Mouse (Mus musculus) left cerebral cortex, adult 8-10 months (tissue): Measurements from ENCODE around the gene Men1. TPM values are rescaled to one million over a fixed set of nuclear protein-coding genes. Genes with fewer than 3 reads are reported as not detected.
"Not testable (repeated sequence)": the region's sequence is repeated elsewhere in the genome, so short reads cannot be mapped to it uniquely, and the experiment has no call there.

Experiments used
- DNase-seq, 2 experiments: peaks; one replicate each; pipeline ENCODE4 v3.0.0; 2022; ENCODE audit warnings: low spot score in 2 of 2
- total RNA-seq, 4 experiments: library from RNA; stranded (reverse); gene quantifications; 2 replicates each; pipeline ENCODE4 v1.2.4; 2022

Men1 gene
- total RNA-seq: 10 to 100 TPM; 58.9 to 66.9 (median 62.6) TPM

DNA sequence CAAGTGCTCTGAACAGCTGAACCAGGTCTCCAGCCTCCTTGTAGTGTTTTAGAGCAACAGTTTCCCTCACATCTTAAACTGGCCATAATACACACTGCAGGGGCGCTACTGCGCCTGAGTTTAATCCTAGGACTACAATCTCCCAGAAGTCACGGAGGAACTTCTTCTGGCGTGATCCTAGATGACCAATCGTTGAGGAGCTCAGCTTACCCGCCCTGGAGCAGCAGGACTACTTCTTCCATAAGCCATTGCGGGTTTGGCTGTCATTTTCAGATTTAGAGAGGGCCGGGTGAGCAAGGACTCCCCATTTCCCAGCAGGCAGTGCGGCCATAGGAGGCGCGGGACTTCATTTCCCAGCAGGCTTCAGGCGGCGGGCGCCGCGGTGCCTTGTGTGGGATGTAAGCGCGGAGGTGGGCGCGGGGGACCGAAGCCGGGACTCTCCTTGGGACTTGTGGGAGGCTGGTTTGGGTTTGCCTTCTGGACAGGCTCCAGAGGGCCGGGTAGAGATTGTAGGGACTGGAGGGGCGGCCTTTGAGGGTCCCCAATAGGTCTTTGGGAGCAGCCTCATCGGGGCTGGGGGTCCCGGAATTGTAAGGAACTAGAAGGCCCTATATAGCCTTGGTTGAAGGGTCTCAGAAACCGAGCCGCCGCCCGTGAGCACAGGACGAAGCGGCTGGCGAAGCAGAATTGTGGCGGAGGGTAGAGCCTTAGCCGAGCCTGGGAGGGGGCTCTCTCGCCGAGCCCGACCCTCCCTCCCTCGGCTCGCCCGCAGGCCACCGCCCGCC lies at the start of gene Men1:
Gene Men1, plus strand, starts transcription at position 307 of the 785 bp plus-strand sequence.
- peak; percentile 89 to 97 for DNase-seq

DNA sequence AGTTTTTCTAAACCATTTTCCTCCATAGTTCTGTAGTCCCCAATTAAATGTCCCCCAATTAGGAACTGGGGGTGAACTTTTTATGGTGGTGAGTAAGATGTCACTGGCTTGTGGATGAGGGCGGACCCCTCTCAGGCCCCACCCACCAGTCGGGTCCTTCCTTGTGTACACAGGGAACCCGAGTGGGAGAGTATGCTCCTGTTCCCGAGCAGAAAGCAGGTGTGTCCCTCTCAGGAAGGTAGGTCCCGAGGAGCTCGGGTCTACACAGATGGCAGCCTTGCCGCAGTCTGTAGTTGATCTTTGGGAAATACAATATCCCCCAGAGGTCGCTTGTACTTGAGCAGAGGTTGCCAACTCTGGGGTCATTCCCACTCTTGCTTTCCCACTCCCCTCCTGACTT lies 49.6 kb upstream of the Men1 start:
- DNase-seq: no peak

DNA sequence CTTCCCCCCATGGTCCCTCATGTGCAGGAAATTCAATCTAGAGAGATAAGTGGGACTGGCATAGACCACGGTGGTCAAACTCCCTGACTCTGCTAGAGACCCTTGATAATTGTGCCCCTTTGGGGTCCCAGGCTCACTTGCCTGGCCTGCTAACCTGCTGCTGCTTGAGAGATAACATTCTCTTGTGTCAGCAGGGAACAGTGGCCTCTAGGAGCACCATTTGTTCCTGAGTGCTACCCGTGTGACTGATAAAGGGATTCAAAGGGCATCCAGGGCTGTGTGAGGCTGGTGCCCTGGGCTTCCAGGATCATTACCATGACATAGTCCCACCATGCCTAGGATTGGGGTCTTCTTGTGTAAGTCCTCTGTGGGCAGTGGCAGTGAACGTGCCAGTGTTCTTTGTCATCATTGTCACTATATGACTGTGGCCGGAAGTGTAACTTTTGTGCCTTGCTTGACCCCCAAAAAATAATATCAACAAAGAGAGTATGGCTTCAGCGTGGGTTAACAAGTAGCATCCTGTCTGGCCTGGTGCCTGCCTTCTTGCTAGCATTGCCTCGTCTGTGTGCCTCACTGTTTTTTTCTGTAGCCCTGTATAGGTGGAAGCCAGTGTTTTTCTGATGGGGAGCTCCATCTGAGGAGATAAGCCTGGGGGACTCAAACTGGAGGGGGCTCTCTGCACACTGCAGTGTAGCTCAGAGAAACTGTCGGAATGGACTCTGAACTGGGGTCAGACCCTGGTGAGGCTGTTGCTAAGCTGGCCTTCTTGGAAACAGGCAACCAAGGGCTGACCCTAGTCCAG lies 48.9 kb upstream of the Men1 start:
- DNase-seq: no peak

DNA sequence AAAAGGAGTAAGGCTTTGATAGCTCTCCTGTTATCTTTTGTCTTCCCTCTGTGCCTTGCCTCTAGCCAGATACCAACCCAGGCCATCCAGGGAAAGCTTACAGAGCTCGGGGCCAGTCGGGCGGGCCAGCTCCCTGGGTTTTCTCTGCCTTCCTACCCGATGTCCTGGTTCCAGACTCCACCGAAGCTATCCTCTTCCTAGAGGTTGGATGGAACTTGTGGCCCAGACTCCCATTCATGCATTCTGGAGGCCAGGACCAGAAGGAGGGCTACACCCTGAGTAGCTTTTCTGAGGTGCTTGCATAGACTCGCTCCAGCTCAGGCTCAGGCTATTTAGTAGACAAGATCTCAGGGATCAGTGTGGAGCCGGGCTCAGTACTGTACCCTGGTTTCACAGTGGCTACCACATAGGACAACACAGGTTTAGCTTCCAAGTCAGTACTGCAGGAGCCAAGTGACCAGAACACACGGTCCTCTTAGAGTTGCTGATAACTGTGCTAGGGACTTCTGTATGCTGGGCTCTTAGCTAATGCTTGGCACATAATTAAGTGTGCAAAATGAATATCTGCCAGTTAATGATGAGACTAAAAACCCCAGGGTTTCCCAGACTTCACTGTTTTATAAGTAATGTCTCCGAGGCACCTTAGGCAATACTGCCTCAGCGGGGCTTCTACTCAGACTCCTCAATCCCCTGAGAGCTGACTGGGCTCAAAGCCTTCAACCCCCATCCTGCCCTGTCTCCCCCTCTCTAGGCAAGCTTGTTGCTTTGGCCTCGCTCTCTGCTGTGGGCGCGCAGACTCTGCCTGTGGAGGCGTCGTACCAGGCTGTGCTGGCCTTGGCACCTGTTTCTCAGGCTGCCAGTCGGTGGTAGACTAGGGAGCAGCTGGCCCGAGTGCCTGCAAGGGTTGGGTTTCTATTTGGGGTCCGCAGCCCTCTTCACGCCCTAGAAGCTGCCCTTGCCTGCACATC lies 48.1 kb upstream of the Men1 start:
- DNase-seq: no peak

DNA sequence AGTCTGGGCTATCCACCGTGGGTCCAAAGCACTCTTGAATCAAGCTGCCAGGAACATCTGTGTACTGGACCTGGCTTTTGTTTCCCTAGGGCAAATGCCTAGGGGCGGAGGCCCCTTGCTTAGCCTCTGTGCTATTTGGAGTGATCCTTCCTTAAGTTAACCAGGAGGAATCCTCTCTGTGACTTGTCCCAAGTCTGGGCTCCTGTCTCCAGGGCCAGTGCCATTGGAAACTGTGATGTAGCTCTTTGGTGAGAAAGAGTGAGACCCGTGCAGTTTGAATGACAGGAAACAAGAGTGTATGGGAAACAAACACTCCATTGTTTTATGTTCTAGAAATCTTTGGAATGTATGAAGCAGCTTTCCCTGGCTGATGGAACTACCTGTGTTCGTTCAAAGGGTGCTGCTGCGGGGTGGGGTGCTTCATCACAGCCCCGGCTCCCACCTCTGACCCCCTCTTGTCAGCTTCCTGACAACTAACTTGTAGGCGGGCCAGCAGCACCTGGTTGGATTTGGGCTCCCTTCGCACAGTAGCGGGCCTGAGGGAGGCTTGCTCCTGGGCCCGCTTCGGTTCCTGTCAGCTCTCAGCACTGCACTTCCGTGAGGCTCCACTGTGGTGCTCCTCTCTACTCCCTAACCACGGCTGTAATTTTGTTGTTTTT lies 46.4 kb upstream of the Men1 start:
- DNase-seq: no peak

DNA sequence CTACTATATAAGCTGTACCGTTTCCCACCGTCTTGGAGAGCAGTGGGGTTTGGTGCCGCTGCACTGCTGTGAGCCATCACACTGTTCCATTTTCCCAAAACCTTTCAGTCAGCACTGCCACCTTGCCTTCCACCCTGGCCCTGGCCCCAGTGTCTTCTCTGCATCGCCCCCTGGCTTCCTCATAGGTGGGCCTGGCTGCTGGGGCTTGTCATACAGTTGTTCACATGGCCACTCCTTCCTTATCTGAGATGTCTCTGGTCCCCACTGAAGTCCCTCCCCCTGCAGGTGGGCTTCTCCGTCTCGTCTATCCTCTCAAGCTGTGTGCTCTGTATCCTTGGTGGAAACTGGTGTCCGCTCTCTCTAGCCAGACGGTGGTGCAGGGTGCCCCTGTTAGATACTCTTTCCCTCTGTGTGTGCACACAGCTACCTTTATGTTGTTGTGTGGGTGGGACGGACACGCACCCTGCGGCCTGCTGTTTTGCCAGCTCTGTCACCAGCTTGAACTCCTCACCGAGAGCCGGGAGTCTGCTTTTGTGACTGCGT lies 45.0 kb upstream of the Men1 start:
- no peak for DNase-seq

DNA sequence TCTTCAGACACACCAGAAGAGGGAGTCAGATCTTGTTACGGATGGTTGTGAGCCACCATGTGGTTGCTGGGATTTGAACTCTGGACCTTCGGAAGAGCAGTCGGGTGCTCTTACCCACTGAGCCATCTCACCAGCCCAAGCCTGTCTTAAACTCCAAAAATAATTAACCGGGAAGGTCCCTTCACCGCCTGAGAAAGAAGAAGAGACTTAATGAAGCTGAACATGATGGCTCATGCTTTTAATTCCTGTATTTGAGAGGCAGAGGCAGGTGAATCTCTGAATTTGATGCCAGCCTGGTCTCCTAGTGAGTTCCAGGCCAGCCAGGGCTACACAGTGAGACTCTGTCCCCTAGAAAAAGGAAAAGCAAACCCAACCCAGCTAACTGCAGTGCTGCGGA lies 44.1 kb upstream of the Men1 start:
- not testable (repeated sequence) for DNase-seq

DNA sequence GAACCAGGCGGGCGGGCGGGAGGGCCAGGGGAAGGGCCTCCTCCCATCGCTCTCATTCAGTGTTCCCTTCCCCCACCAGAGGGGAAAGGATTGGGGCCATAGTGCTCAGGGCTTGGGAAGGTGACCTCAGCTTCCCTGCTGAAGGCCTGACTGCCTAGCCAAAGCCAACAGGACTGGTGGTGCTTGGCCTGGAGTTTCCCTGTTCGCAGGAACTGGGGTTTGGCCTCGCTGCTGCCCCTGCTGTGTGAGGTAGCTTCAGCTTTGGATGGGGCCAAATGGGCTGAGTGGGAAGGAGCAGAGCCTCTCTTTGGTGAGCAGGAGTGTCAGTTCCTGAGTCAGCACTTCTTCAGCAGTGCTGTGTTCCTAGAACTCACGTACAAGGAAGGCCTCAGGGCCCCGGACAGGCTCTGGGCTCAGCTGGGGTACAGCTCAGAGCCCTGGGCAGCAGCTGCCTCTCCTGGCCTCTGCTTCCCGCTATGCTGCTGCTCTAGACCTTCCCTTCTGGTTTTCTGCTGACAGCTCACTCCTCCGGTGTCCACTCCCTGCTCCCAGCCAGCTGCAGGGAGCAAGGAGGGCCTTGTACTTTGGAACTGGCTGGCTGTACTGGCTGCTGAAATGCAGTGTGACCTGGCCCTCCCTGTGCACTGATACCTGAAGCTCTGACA lies 43.5 kb upstream of the Men1 start:
- DNase-seq: no peak

DNA sequence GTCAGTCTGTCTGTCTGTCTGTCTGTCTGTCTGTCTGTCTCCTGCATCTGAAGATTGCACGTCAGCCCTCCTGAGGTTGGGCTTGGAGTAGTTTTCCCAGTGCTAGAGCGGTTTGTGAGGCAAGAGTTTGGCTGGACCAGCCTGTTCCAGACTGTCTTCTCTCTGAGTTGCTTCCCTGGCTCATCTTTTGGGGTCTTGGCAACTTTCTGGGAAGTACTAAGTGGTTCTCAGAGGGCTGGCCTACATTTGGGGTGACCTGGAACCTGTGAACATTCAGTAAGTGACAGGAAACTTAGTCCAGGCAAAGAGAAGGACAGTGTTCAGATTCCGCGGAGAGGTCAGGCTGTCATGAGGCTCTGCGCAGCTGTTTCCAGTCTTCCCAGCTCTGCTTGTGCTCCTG lies 42.5 kb upstream of the Men1 start:
- no peak for DNase-seq

DNA sequence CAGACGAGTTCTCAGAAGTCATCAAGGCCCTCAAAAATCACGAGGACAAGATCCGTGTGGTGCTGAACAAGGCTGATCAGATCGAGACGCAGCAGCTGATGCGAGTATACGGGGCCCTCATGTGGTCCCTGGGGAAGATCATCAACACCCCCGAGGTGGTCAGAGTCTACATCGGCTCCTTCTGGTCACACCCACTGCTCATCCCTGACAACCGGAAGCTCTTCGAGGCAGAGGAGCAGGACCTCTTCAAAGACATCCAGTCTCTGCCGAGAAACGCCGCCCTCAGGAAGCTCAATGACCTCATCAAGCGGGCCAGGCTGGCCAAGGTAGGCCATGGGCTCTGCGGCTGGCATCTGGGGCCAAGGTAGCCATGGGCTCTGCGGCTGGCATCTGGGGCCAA lies 40.5 kb upstream of the Men1 start:
- DNase-seq: no peak

DNA sequence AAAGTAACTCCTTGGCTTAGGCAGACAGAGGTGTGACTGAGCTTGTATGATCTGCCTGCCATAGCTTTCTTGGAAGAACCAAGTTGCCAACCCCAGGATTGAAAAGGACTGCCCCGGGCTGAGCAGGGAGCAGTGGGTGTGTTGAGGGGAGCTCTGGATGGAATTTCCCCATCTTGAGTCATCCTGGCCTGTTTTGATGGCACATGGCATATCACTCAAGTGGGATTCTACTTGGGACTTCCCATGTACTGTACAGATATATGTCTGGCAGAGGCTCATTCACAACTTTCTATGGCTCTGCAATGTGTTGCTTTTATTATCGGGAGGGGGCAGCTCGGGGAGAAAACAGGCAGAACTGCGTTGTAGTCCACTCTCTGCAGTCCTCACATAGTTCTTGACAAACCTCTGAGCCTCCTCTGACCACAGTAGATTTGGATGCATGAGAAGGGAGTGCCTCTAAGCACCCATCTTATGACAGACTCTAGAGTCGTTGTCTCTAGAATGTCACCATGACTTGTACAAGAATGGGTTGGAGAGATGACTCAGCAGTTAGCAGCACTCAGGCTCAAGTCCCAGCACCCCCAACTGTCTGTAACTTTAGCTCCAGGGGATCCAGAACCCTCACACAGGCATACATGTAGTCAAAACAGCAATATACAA lies 38.1 kb upstream of the Men1 start:
- no peak for DNase-seq

DNA sequence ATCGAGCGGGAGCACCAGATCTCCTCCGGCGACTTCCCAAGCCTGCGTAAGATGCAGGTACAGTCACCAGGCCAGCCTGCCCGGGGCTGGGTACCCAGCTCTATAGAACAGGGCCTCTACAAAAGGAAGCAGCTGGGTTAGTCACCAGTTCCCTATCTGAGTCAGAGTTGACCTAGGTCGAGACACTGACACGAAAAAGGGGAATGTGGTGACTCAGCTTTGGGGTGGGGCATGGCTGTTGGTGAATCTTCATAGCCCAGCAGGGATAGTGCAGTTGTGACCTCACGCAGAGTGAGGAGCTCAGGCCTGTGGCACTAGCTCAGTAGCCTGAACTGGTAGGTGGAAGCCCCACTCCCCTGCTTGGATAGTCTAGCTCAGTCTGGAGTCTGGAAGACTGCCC lies 37.1 kb upstream of the Men1 start:
- no peak for DNase-seq

DNA sequence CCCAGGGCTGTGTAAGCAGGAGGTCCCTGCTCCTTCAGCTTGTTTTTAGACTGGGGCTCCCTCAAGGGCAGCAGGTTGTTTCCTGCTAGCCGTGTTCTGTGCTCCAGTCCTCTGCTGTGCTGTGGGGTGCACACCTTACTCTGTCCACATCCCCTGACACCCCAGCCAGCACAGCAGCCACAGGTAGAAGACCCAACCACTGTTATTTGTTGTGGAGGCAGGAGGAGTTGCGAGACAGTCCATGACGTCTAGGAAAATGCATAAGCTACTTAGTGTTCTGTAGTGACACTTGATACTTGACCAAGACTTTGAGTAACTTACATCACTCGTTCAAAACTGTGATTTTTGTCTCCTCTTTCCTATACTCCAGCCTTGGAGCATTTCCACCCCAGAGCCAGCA lies 35.8 kb upstream of the Men1 start:
- no peak for DNase-seq

DNA sequence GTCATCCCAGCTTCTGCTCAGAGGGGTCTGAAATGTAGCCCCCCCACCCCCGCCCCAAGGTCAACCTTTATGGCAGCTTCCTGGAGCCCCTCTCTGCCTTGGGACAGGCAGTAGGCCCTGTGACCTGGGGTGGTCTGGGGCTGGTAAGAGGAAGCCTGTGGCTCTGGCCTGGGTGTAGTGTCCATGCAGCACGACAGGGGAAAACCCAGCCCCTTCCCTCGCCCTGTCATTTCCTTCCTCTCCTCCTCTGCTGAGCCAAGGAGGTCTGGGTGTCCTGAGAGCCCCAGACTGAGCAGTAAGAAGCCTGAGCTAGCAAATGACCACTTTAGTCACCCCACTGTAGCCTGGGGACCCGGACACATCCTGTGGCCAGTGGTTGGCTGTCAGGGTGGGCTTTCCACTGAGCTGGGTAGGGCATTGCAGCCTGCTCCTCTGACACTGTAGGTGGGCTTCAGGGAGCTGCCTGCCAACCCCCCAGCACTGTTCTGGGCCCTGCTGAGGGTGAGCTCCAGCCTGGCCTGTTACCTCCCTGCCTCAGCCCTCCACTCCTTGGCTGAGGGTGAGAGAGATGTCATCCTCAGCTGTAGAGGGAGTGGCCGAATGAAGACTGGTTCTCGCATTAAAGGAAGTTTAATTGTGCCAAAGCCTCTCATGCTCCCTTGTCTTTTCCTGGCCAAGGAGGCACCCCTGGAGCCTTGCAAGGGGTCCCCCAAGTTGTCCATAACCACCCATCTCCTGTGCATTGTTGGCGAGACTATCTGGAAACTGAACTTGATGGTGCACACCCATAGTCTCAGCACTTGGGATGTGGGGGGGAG lies 35.1 kb upstream of the Men1 start:
- no peak for DNase-seq

DNA sequence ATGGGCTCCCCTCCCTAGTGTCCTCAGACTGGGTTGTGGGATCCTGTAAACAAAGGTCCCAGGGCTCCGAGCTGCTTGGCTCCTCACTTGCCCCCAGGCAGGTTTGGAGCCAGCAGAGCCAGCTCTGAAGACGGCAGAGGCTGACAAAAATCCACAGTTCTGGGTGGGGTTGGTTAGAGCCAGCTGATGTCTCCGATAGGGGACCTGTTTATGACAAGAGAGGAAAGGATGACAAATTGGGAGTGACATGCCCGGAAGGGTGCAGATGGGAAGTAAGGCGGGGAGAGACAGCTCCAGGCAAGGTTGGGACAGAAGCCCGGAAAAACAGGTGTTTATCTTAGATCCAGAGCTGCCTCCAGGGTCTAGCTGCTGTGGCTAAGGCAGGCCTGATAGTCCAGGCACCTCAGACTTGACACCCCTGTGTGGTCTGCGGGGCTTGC lies 34.4 kb upstream of the Men1 start:
- DNase-seq: no peak

DNA sequence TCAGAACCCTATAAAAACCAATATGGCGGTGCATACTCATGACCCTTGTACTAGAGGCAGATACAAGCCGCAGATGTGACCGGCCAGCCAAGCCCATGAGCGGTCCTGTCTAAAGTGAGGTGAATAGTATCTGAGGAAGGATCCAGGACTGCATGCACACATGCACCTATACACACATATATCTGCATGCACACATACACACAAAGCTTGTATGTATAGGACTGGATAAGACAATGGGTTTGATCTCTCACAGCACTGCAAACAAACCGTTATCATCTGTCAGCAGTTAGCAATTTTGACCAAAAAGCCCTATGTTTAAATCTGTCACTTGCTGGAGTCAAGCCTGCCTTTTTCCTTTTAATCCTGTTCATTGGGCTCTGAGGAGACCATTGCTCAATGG lies 32.7 kb upstream of the Men1 start:
- no peak for DNase-seq

DNA sequence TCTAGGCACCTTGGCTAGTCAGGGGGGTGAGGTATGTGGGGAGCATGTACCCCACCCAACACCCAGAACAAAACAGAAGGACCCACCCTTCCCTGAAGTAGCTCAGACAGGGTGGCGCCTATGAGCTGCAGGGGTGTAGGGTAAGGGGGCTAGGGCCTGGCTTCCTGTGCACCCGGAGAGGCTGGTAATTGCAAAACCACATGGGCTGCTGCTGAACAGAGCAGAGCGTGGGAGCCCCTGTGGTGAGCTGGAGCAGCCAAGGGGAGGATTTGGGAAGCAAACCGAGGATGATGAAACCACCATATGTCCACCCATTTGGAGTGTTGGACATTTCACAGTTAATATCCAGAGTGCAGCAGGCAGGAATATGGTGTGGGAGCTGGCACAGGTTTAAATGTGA lies 32.3 kb upstream of the Men1 start:
- DNase-seq: no peak

DNA sequence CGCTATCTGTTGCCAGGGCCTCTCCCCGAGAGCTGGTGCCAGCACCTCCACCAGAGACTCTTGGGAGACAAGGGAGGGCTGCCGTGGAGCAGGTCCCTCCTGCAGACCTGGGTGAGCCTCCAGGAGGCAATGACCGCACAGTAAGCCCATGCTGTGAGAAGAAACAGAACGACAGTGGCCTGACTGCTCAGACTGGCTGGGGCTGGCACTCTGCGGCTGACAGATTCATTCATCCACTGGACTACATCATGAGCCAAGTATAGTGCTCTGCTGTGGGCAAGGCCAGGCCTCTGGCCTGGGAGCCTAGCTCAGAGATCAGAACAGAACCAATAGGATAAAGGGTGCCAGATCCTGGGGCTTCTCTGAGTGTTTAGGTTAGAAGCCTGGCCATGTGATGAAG lies 30.9 kb upstream of the Men1 start:
- no peak for DNase-seq
